Mouse (Mus musculus): ENCODE results near the gene Avl9. TPM values are rescaled to one million over a fixed set of nuclear protein-coding genes. Genes with fewer than 3 reads are reported as not detected.

Avl9 gene
- polyA plus RNA-seq, 1 experiment from 2014 or later = 20.2 TPM

GRCm38 (mm10) chr6:56779636-56780035 lies 64.9 kb downstream of the Avl9 start:
- Histone ChIP-seq H3K4me1 (ENCODE audit: control insufficient read depth, insufficient read depth, low read length) (no peaks in the 10 kb centered on the region), H3K27me3 (ENCODE audit: control insufficient read depth, insufficient read depth, low read length) (no peaks in the 10 kb centered on the region), H3K9me3 (ENCODE audit: control insufficient read depth, low read length) (no peaks in the 10 kb centered on the region), H3K4me3 (ENCODE audit: low read length) (no peak overlapping the region), H3K36me3 (ENCODE audit: control insufficient read depth, insufficient read depth, low read length) (peaks cover 54% of the 10 kb centered on the region), H3K9ac (ENCODE audit: low read depth, low read length) (no peak overlapping the region), H3K4me2 (replicated peaks; ENCODE audit: low read depth, low read length) (no peak overlapping the region), H3K27ac (ENCODE audit: low read depth, low read length) (no peak overlapping the region)
- 96% methylated on average over 5 of the region's 5 CpGs for WGBS
- ATAC-seq (ENCODE audit: low FRiP score, low TSS enrichment) = no peak

- H3K36me3 ChIP-seq (ENCODE audit: control insufficient read depth, insufficient read depth, low read length) = peaks cover 42% of the 10 kb centered on the region
- no peak for ATAC-seq (ENCODE audit: low FRiP score, low TSS enrichment)
Observed at GRCm38 (mm10) chr6:56783561-56784272, 69.0 kb downstream of the Avl9 start.

GRCm38 (mm10) chr6:56785068-56785467 lies 70.4 kb downstream of the Avl9 start:
- Histone ChIP-seq H3K27ac (ENCODE audit: low read depth, low read length) (no peak overlapping the region), H3K27me3 (ENCODE audit: control insufficient read depth, insufficient read depth, low read length) (no peaks in the 10 kb centered on the region), H3K4me2 (replicated peaks; ENCODE audit: low read depth, low read length) (no peak overlapping the region), H3K4me3 (ENCODE audit: low read length) (no peak overlapping the region), H3K9ac (ENCODE audit: low read depth, low read length) (no peak overlapping the region), H3K36me3 (ENCODE audit: control insufficient read depth, insufficient read depth, low read length) (peaks cover 35% of the 10 kb centered on the region), H3K9me3 (ENCODE audit: control insufficient read depth, low read length) (no peaks in the 10 kb centered on the region), H3K4me1 (ENCODE audit: control insufficient read depth, insufficient read depth, low read length) (no peaks in the 10 kb centered on the region)
- ATAC-seq (ENCODE audit: low FRiP score, low TSS enrichment) = no peak
- WGBS = 88% methylated on average over 5 of the region's 5 CpGs

More at GRCm38 (mm10) chr6:56783561-56784272, 69.0 kb downstream of the Avl9 start:
- H3K4me3 ChIP-seq (ENCODE audit: low read length) = no peak overlapping the region
- H3K27ac ChIP-seq (ENCODE audit: low read depth, low read length) = no peak overlapping the region
- H3K4me1 ChIP-seq (ENCODE audit: control insufficient read depth, insufficient read depth, low read length) = no peaks in the 10 kb centered on the region
- WGBS = 84% methylated on average over 4 of the region's 4 CpGs
- no peak overlapping the region for H3K9ac ChIP-seq (ENCODE audit: low read depth, low read length)
- no peaks in the 10 kb centered on the region for H3K9me3 ChIP-seq (ENCODE audit: control insufficient read depth, low read length)
- no peaks in the 10 kb centered on the region for H3K27me3 ChIP-seq (ENCODE audit: control insufficient read depth, insufficient read depth, low read length)
- no peak overlapping the region for H3K4me2 ChIP-seq (replicated peaks; ENCODE audit: low read depth, low read length)

- H3K9ac ChIP-seq (ENCODE audit: low read depth, low read length) = no peak overlapping the region
- no peak overlapping the region for H3K4me3 ChIP-seq (ENCODE audit: low read length)
- ATAC-seq (ENCODE audit: low FRiP score, low TSS enrichment) = no peak
- H3K27me3 ChIP-seq (ENCODE audit: control insufficient read depth, insufficient read depth, low read length) = no peaks in the 10 kb centered on the region
- no peaks in the 10 kb centered on the region for H3K4me1 ChIP-seq (ENCODE audit: control insufficient read depth, insufficient read depth, low read length)
- peaks cover 23% of the 10 kb centered on the region for H3K36me3 ChIP-seq (ENCODE audit: control insufficient read depth, insufficient read depth, low read length)
- H3K4me2 ChIP-seq (replicated peaks; ENCODE audit: low read depth, low read length) = no peak overlapping the region
- WGBS = 93% methylated on average over 2 of the region's 2 CpGs
- no peak overlapping the region for H3K27ac ChIP-seq (ENCODE audit: low read depth, low read length)
- H3K9me3 ChIP-seq (ENCODE audit: control insufficient read depth, low read length) = no peaks in the 10 kb centered on the region
Observed at GRCm38 (mm10) chr6:56787668-56788067, 73.0 kb downstream of the Avl9 start.

DNA sequence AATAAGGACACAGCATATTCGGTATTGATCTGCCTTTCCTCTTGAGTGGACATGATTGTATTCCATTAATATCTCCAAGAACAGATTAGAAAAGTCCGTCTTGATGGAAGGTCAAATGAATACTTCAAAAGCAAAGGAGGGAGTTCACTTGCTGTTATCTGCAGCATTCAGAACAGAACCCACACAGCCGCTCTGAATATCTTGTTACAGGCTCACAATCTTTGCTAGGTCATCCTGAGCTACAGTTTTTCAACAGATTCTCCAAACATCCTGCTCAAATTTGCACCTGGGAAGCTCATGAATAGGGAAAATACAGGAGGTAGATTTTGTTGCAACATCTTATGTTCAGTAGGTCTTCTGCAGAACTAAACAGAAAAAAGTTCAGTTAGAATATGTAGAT lies 74.6 kb downstream of the Avl9 start:
- no peak overlapping the region for H3K4me3 ChIP-seq (ENCODE audit: low read length)
- H3K27me3 ChIP-seq (ENCODE audit: control insufficient read depth, insufficient read depth, low read length) = no peaks in the 10 kb centered on the region
- H3K4me1 ChIP-seq (ENCODE audit: control insufficient read depth, insufficient read depth, low read length) = peaks cover 6% of the 10 kb centered on the region; the same call in 1 of the 2 replicates
- ATAC-seq (ENCODE audit: low FRiP score, low TSS enrichment) = no peak
- H3K9ac ChIP-seq (ENCODE audit: low read depth, low read length) = no peak overlapping the region
- peaks cover 13% of the 10 kb centered on the region for H3K36me3 ChIP-seq (ENCODE audit: control insufficient read depth, insufficient read depth, low read length)
- 80% methylated on average over 3 of the region's 3 CpGs for WGBS
- H3K4me2 ChIP-seq (replicated peaks; ENCODE audit: low read depth, low read length) = no peak overlapping the region
- no peak overlapping the region for H3K27ac ChIP-seq (ENCODE audit: low read depth, low read length)
- no peaks in the 10 kb centered on the region for H3K9me3 ChIP-seq (ENCODE audit: control insufficient read depth, low read length)

DNA sequence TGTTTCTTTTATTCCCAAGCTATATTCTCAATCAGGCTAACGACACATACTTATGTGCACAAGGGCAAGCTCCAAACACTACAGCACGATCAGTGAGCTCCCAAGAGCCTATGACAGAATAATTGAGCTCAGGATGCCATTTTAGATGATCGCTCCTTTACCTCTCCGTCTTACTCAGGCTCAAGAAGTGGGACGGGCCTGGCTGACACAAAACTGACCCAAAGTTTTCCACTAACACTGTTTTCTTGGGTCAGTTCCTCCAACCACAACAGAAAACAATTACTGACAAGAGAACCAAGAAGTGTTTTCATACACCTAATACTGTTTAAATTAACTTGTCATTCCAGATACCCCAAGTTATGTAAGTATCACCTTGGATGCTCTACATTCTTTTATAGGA lies 80.1 kb downstream of the Avl9 start:
- peak overlapping the region; percentile 70; the same call in 1 of the 2 replicates for H3K4me3 ChIP-seq (ENCODE audit: low read length)

GRCm38 (mm10) chr6:56796232-56796631 lies 81.5 kb downstream of the Avl9 start:
- Histone ChIP-seq H3K9me3 (ENCODE audit: control insufficient read depth, low read length) (no peaks in the 10 kb centered on the region), H3K27me3 (ENCODE audit: control insufficient read depth, insufficient read depth, low read length) (no peaks in the 10 kb centered on the region), H3K27ac (ENCODE audit: low read depth, low read length) (peak overlapping the region; percentile 99), H3K9ac (ENCODE audit: low read depth, low read length) (peak overlapping the region; percentile 90), H3K4me3 (ENCODE audit: low read length) (peak overlapping the region; percentile 70), H3K4me2 (replicated peaks; ENCODE audit: low read depth, low read length) (peak overlapping the region; percentile 71), H3K4me1 (ENCODE audit: control insufficient read depth, insufficient read depth, low read length) (peaks cover 17% of the 10 kb centered on the region), H3K36me3 (ENCODE audit: control insufficient read depth, insufficient read depth, low read length) (no peaks in the 10 kb centered on the region)
- 4% methylated on average over 8 of the region's 8 CpGs for WGBS
- no peak for ATAC-seq (ENCODE audit: low FRiP score, low TSS enrichment)

More for the DNA sequence above, 80.1 kb downstream of the Avl9 start:
- no peak for ATAC-seq (ENCODE audit: low FRiP score, low TSS enrichment)
- H3K9me3 ChIP-seq (ENCODE audit: control insufficient read depth, low read length) = no peaks in the 10 kb centered on the region
- H3K4me1 ChIP-seq (ENCODE audit: control insufficient read depth, insufficient read depth, low read length) = peaks cover 17% of the 10 kb centered on the region
- 85% methylated on average over 5 of the region's 5 CpGs for WGBS
- no peak overlapping the region for H3K9ac ChIP-seq (ENCODE audit: low read depth, low read length)
- H3K4me2 ChIP-seq (replicated peaks; ENCODE audit: low read depth, low read length) = peak overlapping the region; percentile 71; the same call in 1 of the 2 replicates
- H3K27me3 ChIP-seq (ENCODE audit: control insufficient read depth, insufficient read depth, low read length) = no peaks in the 10 kb centered on the region
- H3K27ac ChIP-seq (ENCODE audit: low read depth, low read length) = no peak overlapping the region
- no peaks in the 10 kb centered on the region for H3K36me3 ChIP-seq (ENCODE audit: control insufficient read depth, insufficient read depth, low read length)

- Histone ChIP-seq H3K4me3 (ENCODE audit: low read length) (peak overlapping the region; percentile 70), H3K4me1 (ENCODE audit: control insufficient read depth, insufficient read depth, low read length) (peaks cover 17% of the 10 kb centered on the region), H3K9ac (ENCODE audit: low read depth, low read length) (peak overlapping the region; percentile 90), H3K9me3 (ENCODE audit: control insufficient read depth, low read length) (no peaks in the 10 kb centered on the region), H3K27me3 (ENCODE audit: control insufficient read depth, insufficient read depth, low read length) (no peaks in the 10 kb centered on the region), H3K4me2 (replicated peaks; ENCODE audit: low read depth, low read length) (peak overlapping the region; percentile 71), H3K36me3 (ENCODE audit: control insufficient read depth, insufficient read depth, low read length) (no peaks in the 10 kb centered on the region), H3K27ac (ENCODE audit: low read depth, low read length) (peak overlapping the region; percentile 99)
- ATAC-seq (ENCODE audit: low FRiP score, low TSS enrichment) = peak; percentile 18; the same call in 1 of the 2 replicates
- WGBS = 0% methylated on average over 16 of the region's 16 CpGs
Observed at GRCm38 (mm10) chr6:56796668-56797141, 82.0 kb downstream of the Avl9 start.

All from kidney, embryonic 14.5 days (tissue).